Mouse (Mus musculus): ENCODE results near the gene Enox1.
A peak's percentile ranks its signal among the peaks of the same experiment; 100 is the strongest.
"Not testable (repeated sequence)": the region's sequence is repeated elsewhere in the genome, so short reads cannot be mapped to it uniquely, and the experiment has no call there.

The Enox1 gene

DNA sequence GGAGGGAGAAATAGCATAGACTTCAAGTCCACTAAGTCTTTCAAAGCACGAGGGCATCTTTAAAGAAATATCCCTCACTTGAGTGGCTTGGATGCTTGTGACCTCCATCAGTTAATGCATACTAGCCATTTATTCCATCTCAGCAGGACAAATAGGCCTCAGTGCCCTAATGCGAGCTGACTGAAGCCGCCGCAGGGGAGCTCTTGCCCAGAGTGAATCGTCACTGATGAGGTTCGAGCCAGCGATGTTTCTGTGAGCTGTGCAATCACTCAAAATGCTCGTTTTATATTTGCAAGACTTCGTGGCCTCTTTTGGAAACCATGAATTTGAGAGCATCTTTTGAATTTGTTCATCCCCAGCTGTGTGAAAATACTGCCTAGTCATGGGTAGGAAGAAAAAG lies 372.6 kb downstream of the Enox1 start:
- no peak for DNase-seq

DNA sequence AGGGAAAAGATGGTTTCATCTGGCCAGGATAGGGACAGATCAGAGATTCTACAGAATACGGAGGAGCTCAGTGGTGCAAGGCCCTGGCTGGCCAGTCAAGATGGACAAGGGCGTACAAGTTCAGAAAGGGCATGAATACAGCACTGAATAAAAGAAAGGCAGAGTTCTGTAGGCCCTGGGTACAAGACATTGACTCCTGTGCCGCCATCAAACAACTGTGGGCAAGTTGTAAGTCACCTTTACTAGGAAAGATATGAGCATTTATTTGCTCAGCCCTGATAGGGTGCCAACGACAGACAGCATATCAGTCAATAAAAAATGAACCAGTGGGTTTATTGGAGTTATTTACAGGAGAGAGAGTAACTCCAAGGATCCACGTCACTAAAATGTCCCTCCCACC lies 373.1 kb downstream of the Enox1 start:
- DNase-seq, result no peak

- peak; percentile 3 to 6 for DNase-seq
Measured at GRCm38 (mm10) chr14:77533638-77534037, 377.1 kb downstream of the Enox1 start.

GRCm38 (mm10) chr14:77534120-77534519 lies 377.6 kb downstream of the Enox1 start:
- no peak for DNase-seq

- no peak for DNase-seq
Measured at GRCm38 (mm10) chr14:77536592-77536991, 380.0 kb downstream of the Enox1 start.

- not testable (repeated sequence) for DNase-seq
Measured at GRCm38 (mm10) chr14:77539563-77539962, 383.0 kb downstream of the Enox1 start.

DNA sequence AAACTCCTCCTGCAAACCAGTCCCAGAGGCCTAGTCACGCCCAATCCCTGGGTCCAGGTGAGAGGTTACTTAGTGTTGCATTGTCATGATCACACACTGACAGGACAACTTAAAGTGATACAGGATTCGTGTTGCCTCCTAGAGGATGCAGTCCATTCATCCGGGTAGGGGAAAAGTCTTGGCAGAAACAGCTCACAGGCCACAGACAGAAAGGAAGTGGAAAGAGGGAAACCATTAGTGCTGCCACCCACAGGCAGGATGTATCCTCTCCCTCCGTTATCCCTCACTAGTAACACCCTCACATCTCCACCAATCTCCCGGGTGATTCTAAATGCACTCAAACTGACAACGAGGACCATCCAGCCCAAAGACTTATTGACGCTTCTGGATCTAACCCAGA lies 385.4 kb downstream of the Enox1 start:
- no peak for DNase-seq

GRCm38 (mm10) chr14:77546531-77547274 lies 390.1 kb downstream of the Enox1 start:
- DNase-seq, result no peak

DNA sequence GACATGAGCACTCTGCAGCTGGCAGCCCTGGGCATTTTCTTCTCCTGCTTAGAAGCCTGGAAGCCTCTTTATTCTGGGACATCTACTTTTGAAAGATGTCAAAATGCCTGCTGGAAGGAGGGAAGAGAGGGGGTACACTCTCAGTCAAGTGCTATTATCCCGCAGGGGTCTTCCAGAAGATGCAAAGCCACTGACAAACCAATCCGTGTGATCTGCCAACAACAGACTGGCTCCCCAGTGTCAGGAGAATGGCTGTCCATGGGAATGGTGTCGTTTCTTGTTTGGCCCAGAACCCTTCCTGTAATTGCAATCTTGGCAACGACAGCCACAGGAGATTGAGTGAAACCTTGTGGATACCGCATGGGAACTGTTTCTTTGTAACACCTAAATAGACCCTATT lies 390.8 kb downstream of the Enox1 start:
- no peak for DNase-seq

GRCm38 (mm10) chr14:77548963-77549362 lies 392.4 kb downstream of the Enox1 start:
- no peak for DNase-seq

DNA sequence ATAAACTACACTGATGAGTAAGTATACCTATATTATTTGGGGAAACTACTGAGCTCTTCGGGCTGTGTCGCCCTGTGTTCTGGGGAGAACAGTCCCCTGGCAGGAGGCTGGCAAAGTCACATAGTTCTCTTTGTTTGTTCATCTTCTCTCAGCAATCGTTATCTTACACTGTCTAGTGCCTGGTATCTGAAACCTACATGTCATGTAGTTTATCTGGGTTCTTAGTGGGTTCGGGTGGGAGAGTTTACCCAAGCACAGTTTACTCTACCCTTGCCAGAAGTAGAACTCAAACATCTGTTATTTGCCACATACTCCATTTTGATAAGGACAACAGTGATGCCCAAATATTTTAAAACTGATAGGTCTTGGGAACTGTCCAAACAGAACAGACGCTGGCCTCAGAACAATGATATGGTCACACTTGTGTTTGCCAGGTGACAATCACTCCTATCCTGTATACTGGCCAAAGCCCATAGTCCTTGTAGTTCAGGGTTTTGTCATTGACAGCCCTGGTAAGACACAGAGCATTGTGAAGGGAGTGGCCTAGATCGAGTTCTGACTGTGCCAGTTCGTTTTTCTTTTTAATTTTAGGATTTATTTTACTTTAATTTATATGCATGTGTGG lies 401.0 kb downstream of the Enox1 start:
- DNase-seq, result no peak

- DNase-seq, result no peak
Measured at GRCm38 (mm10) chr14:77558910-77559309, 402.3 kb downstream of the Enox1 start.

DNA sequence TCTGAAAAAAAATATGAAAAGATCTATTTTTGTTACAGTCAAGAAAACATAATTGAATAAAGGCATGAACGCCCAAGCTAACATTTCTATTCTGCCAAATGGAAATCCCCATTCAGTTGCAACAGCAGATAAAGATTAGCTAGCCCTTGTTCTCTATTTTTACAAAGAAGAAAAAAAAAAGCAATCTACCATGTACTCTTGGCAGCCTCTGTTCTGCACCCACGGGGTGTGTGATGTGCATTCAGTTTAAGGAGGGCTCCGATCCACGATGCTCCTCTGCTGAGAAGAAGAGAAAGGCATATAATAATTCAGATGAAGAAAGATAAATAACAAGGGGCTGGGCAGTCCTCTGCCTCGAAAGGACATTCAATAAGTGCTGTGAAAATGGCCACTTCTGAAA lies 403.2 kb downstream of the Enox1 start:
- DNase-seq, result no peak

DNA sequence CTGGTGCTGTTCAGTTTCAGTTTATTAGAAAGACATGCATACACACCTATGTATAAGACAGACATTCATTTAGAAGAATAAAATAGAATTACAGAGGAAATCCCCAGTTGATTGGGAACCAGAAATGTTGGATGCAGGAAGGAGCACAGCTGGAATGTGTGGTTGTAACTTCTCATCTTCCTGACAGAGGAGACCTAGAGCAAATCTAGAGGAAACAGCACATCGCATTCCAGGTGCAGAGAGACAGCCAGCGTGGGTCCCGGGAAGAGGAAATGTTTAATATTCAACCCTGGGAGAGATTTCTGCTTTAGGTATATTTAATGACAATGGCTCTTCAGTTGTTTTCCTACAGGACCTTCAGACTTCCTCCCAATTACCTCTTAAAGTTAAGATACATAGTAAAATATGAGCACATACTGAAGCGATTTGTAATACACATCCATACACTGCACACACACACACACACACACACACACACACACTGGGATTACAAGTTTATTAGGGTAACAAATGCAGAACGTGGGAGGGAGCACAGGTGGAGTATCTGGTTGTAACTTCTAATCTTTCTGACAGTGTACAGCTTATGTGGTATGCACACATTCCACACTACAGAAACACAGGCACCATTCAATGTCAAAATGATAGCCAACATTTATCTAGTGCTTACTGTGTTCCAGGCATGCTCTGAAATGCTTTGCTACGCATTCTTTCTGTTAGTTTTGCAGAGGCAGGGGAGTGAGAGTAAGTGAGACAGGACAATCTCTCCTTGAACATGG lies 405.4 kb downstream of the Enox1 start:
- DNase-seq, result no peak

- DNase-seq, result no peak
Measured at GRCm38 (mm10) chr14:77563922-77564321, 407.4 kb downstream of the Enox1 start.

DNA sequence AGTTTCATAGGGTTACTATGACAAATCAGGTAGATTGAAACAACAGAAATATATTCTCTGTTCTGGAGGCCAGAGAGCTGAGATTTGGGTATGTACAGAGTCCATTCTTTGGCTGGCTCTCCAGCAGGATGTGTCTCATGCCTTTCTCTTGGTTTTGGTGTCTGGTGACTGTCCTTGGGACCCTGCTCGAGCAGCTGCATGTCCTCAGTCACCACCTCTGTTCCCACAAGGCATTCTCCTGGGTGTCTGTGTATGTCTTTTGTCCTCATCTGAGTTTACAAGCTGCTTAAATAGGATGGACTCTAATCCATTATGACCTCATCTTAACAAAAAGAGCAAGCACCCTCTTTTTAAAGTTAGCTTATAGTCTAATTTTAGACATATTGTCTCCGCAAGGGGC lies 410.6 kb downstream of the Enox1 start:
- no peak for DNase-seq

DNA sequence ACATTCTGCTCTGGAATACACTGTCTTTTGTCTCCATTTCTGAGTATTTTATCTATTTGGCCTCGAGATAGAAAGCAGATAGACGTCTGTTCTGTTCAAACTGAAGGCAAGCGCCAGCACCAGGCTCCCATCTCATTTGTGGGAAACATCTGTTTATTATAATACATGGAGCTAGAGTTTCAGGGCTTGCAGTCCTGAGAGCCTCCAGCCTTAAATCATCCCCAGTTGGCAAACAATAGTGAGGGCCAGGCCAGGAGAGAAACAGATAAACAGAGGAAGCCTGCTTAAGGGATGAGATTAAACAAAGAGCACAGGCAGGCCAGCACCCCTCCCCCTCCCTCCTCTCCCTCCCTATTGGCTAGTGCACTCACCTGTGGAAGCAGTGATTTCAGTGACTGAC lies 417.9 kb downstream of the Enox1 start:
- DNase-seq, result no peak

GRCm38 (mm10) chr14:77576411-77576810 lies 419.8 kb downstream of the Enox1 start:
- DNase-seq, result no peak

- no peak for DNase-seq
Measured at GRCm38 (mm10) chr14:77577481-77578251, 421.1 kb downstream of the Enox1 start.

DNA sequence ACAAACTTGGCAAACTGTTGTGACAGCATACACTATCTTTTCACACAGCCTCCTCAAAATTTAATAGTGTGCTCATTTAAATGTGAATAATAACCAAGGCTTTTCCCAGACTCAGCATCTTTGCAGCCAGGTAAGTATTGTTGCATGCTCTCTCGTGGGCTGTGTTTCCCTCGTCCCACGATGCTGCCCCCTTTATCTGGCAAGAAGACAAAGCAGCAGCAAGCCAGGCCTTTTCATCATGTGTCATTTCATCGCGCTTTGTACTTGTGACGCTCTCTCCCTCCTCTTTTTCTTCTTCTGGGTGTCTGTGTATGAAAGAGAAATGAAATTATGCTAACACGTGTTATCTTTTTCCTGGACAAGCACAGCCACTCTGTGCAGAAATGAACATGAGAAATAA lies 421.8 kb downstream of the Enox1 start:
- DNase-seq, result no peak

DNA sequence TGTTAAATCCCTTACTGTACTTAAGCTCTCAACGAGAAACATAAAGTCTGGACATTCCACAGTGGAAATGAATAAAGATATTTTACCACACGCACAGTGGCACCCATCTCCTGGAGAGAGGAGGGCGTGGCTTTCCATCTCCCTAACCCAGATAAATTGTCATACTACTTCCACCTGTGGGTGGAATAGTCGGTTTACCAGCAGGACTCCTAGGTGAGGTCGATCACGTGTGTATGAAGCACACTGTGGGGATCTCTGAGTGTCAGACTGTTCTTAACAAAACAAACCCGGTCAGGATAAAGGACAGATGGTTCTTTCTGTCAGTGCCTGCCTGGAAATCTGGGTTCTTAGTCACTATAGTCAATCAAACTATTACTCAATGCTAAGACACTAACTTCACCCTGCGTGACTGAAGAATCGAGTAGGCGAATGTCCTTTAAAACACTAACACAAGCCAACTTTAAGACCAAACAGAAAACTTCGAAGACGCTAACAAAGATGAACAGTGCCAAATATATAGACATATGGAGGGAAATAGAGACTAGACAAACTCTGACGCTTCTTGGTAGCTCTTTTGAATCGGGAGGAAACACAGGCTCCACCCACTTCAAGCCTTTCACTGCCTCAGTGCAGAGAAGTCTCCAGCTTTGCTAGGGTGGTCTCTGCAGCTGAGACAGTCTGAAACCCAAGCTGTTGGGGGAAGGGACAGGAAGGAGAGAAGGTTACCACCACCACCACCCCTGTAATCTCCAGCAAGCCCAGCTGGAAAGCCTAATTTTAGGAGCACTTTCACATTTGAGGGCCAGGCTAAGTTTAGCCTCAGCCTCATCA lies 423.8 kb downstream of the Enox1 start:
- no peak for DNase-seq

DNA sequence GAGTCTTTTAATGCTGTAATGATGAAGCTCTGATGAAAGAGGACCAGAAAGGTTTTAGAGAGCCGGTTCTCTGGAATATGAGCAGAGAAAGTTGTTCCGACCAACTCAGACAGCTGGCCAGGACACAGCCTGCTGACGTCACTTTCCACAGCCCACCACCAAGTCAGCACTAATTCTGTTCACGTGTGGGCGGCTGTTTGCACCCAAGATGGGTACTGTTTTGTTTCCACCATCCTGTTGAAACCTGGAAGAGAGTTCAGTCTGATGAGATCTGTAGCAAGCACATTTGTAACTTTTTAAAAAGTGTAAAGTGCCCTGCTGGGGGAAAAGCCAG lies 424.3 kb downstream of the Enox1 start:
- no peak for DNase-seq
